14 mouse cellular contexts compared by ENCODE assay signal in genomic region chr1:59334562-59334890, GRCm38 (mm10).
DNase-seq lines count a peak whose midpoint lies in the region; ATAC-seq and TF ChIP-seq lines count a peak whose summit lies in the region.
"Had no signal": no experiment of that assay in that cellular context is flagged by ENCODE, and none has a peak within 500 bp of the region (broad histone marks: within the 10 kb centered on the region; RNA-seq: fewer than 3 reads in every experiment).

No protein-coding gene starts in this region.

- no peak overlapping the region for H3K4me2 ChIP-seq in forebrain, embryonic 14.5 days (ENCODE audit: low read length)
- no peak overlapping the region for H3K4me2 ChIP-seq in forebrain, postnatal 0 days (ENCODE audit: low read depth)
- no peak overlapping the region for H3K4me2 ChIP-seq in embryonic facial prominence, embryonic 14.5 days (ENCODE audit: low read depth, low read length)
- no peak overlapping the region for H3K4me2 ChIP-seq in midbrain, embryonic 16.5 days (ENCODE audit: low read length)
- H3K4me2 ChIP-seq: heart, embryonic 12.5 days; liver, embryonic 12.5 days had no signal

- no peak overlapping the region for H3K27ac ChIP-seq in forebrain, embryonic 14.5 days (ENCODE audit: low read depth, low read length)
- no peak overlapping the region for H3K27ac ChIP-seq in forebrain, postnatal 0 days (ENCODE audit: low read depth, low read length)
- H3K27ac ChIP-seq in embryonic facial prominence, embryonic 14.5 days (replicated peaks; ENCODE audit: low read depth, low read length), result no peak overlapping the region; the same call in 1 of the 2 replicates
- H3K27ac ChIP-seq in midbrain, embryonic 16.5 days (ENCODE audit: low read length), result peak overlapping the region; percentile 51
- H3K27ac ChIP-seq: liver, embryonic 12.5 days had no signal

- H3K36me3 ChIP-seq in forebrain, embryonic 14.5 days (ENCODE audit: control insufficient read depth, insufficient read depth, low read length), result no peaks in the 10 kb centered on the region
- no peaks in the 10 kb centered on the region for H3K36me3 ChIP-seq in forebrain, postnatal 0 days (ENCODE audit: insufficient read depth)
- H3K36me3 ChIP-seq in embryonic facial prominence, embryonic 14.5 days (ENCODE audit: control insufficient read depth, insufficient read depth, low read length), result no peaks in the 10 kb centered on the region
- H3K36me3 ChIP-seq in midbrain, embryonic 16.5 days (ENCODE audit: control insufficient read depth, insufficient read depth, low read length), result no peaks in the 10 kb centered on the region
- H3K36me3 ChIP-seq: heart, embryonic 12.5 days; liver, embryonic 12.5 days had no signal

- peak; percentile 33 for DNase-seq in forebrain, embryonic 14.5 days (ENCODE audit: low spot score)
- DNase-seq in forebrain, postnatal 0 days, result no peak
- peak; percentile 19 to 25 for DNase-seq in kidney, adult 8-10 months
- DNase-seq in kidney, postnatal 25 days, result no peak
- peak; percentile 54 for DNase-seq in embryonic facial prominence, embryonic 14.5 days (ENCODE audit: low spot score)
- DNase-seq in frontal cortex, postnatal 25 days (ENCODE audit: low spot score in 2 of 2), result no peak
- DNase-seq in cerebellum, adult 18-20 months, result no peak
- DNase-seq: adrenal gland, postnatal 36 days; layer of hippocampus, postnatal 36 days; lung, postnatal 36 days; thymus, adult 2 months had no signal

- no peak overlapping the region for H3K4me3 ChIP-seq in forebrain, embryonic 14.5 days (ENCODE audit: low read depth, low read length)
- no peak overlapping the region for H3K4me3 ChIP-seq in forebrain, postnatal 0 days (ENCODE audit: low read depth, low read length)
- H3K4me3 ChIP-seq in embryonic facial prominence, embryonic 14.5 days (ENCODE audit: low read depth, low read length), result no peak overlapping the region
- H3K4me3 ChIP-seq in midbrain, embryonic 16.5 days (ENCODE audit: low read depth, low read length), result no peak overlapping the region
- H3K4me3 ChIP-seq: heart, embryonic 12.5 days; liver, embryonic 12.5 days had no signal

- no peak overlapping the region for H3K9ac ChIP-seq in forebrain, embryonic 14.5 days (ENCODE audit: low read length)
- H3K9ac ChIP-seq in forebrain, postnatal 0 days, result no peak overlapping the region
- no peak overlapping the region for H3K9ac ChIP-seq in embryonic facial prominence, embryonic 14.5 days (ENCODE audit: low read depth, low read length)
- H3K9ac ChIP-seq in midbrain, embryonic 16.5 days (ENCODE audit: low read depth, low read length), result no peak overlapping the region
- H3K9ac ChIP-seq: heart, embryonic 12.5 days; liver, embryonic 12.5 days had no signal

- no peak for ATAC-seq in forebrain, embryonic 14.5 days
- ATAC-seq in forebrain, postnatal 0 days, result no peak
- ATAC-seq in embryonic facial prominence, embryonic 14.5 days (ENCODE audit: low read depth), result peak; percentile 22; the same call in 1 of the 2 replicates
- ATAC-seq in midbrain, embryonic 16.5 days, result no peak
- ATAC-seq: liver, embryonic 12.5 days had no signal

- no peaks in the 10 kb centered on the region for H3K9me3 ChIP-seq in forebrain, embryonic 14.5 days (replicated peaks; ENCODE audit: control insufficient read depth, low read length)
- H3K9me3 ChIP-seq in forebrain, postnatal 0 days (ENCODE audit: low read length), result no peaks in the 10 kb centered on the region
- H3K9me3 ChIP-seq in embryonic facial prominence, embryonic 14.5 days (ENCODE audit: control insufficient read depth, low read length), result no peaks in the 10 kb centered on the region
- no peaks in the 10 kb centered on the region for H3K9me3 ChIP-seq in midbrain, embryonic 16.5 days (replicated peaks; ENCODE audit: control insufficient read depth, low read length, poor library complexity, severe bottlenecking)
- H3K9me3 ChIP-seq: heart, embryonic 12.5 days; liver, embryonic 12.5 days had no signal

- WGBS in forebrain, embryonic 14.5 days, result 36% methylated on average over 4 of the region's 4 CpGs
- 37% methylated on average over 4 of the region's 4 CpGs for WGBS in forebrain, postnatal 0 days
- 39% methylated on average over 4 of the region's 4 CpGs for WGBS in embryonic facial prominence, embryonic 14.5 days
- WGBS in midbrain, embryonic 16.5 days, result 49% methylated on average over 4 of the region's 4 CpGs

- no peak for TF ChIP-seq CTCF in forebrain, postnatal 0 days (IDR thresholded peaks at IDR 0.05; ENCODE audit: low read depth)

- no peaks in the 10 kb centered on the region for H3K27me3 ChIP-seq in forebrain, embryonic 14.5 days (replicated peaks; ENCODE audit: control insufficient read depth, insufficient read depth, low read length)
- no peaks in the 10 kb centered on the region for H3K27me3 ChIP-seq in forebrain, postnatal 0 days (ENCODE audit: insufficient read depth, low read length)
- H3K27me3 ChIP-seq in embryonic facial prominence, embryonic 14.5 days (replicated peaks; ENCODE audit: control insufficient read depth, insufficient read depth, low read length), result no peaks in the 10 kb centered on the region
- no peaks in the 10 kb centered on the region for H3K27me3 ChIP-seq in midbrain, embryonic 16.5 days (ENCODE audit: control insufficient read depth, insufficient read depth, low read depth, low read length)

- peaks cover 17% of the 10 kb centered on the region for H3K4me1 ChIP-seq in forebrain, embryonic 14.5 days (ENCODE audit: control insufficient read depth, insufficient read depth, low read length)
- H3K4me1 ChIP-seq in forebrain, postnatal 0 days (ENCODE audit: insufficient read depth), result peaks cover 19% of the 10 kb centered on the region
- H3K4me1 ChIP-seq in embryonic facial prominence, embryonic 14.5 days (ENCODE audit: control insufficient read depth, insufficient read depth, low read length), result peaks cover 42% of the 10 kb centered on the region
- H3K4me1 ChIP-seq in midbrain, embryonic 16.5 days (ENCODE audit: control insufficient read depth, insufficient read depth, low read length), result peaks cover 24% of the 10 kb centered on the region
- H3K4me1 ChIP-seq: liver, embryonic 12.5 days had no signal

Comparison
In these comparisons a context has a peak if more than half of its experiments do, and no peak if none do; other contexts are left out.
1. DNase-seq: peak in forebrain, embryonic 14.5 days (single experiment), kidney, adult 8-10 months (2 of 2) and embryonic facial prominence, embryonic 14.5 days (single experiment); none in forebrain, postnatal 0 days (single experiment), kidney, postnatal 25 days (0 of 2), frontal cortex, postnatal 25 days (0 of 2) and cerebellum, adult 18-20 months (0 of 2).